Mouse (Mus musculus) hindbrain, embryonic 12.5 days (tissue): ENCODE results near the gene Gm10358. TPM values are rescaled to one million over a fixed set of nuclear protein-coding genes. Genes with fewer than 3 reads are reported as not detected.
"Not testable (repeated sequence)": the region's sequence is repeated elsewhere in the genome, so short reads cannot be mapped to it uniquely, and the experiment has no call there.

Source experiments
- ATAC-seq: fragments of 200-750 bp; cut with Nextera tagmentation; 2 replicates; pipeline ENCODE4 v1.8.0; 2017; ENCODE audit warnings: moderate TSS enrichment; ENCODE audit not compliant: low FRiP score
- H3K27ac ChIP-seq: fragments of 300-500 bp; sonication (generic); 2 replicates; pipeline ENCODE4 v1.5.1; 2016; ENCODE audit warnings: mild to moderate bottlenecking
- H3K27me3 ChIP-seq: fragments of 300-500 bp; sonication (generic); 2 replicates; pipeline ENCODE4 v1.6.1; 2016; ENCODE audit warnings: mild to moderate bottlenecking
- H3K36me3 ChIP-seq: fragments of 300-500 bp; sonication (generic); 2 replicates; pipeline ENCODE4 v1.6.1; 2016; ENCODE audit warnings: mild to moderate bottlenecking
- H3K4me1 ChIP-seq: fragments of 300-500 bp; sonication (generic); 2 replicates; pipeline ENCODE4 v1.6.1; 2016
- H3K4me2 ChIP-seq: fragments of 300-500 bp; sonication (generic); replicated peaks from 2 replicates; pipeline ENCODE4 v1.6.1; 2016; ENCODE audit warnings: mild to moderate bottlenecking
- H3K4me3 ChIP-seq: fragments of 300-500 bp; sonication (generic); 2 replicates; pipeline ENCODE4 v1.5.1; 2016; ENCODE audit warnings: mild to moderate bottlenecking
- H3K9ac ChIP-seq: fragments of 300-500 bp; sonication (generic); 2 replicates; pipeline ENCODE4 v1.6.1; 2016; ENCODE audit warnings: mild to moderate bottlenecking, moderate library complexity
- H3K9me3 ChIP-seq: fragments of 300-500 bp; sonication (generic); replicated peaks from 2 replicates; pipeline ENCODE4 v1.6.1; 2016; ENCODE audit warnings: mild to moderate bottlenecking
- WGBS: fragments of 180-500 bp; shearing (Covaris S2); methylation state at CpG from one replicate; pipeline ENCODE4 v1.1.7; 2016; 5-methylcytosine and 5-hydroxymethylcytosine counted together
- polyA plus RNA-seq: library from polyadenylated mRNA; unstranded; fragments of >200 nt; fragmentation: Nextera tagmentation; extraction: Ambion mirVana; gene quantifications from 2 replicates; pipeline ENCODE4 v1.2.1, GENCODE M21; 2016

Gene Gm10358
- not detected in 2 replicates for polyA plus RNA-seq

DNA sequence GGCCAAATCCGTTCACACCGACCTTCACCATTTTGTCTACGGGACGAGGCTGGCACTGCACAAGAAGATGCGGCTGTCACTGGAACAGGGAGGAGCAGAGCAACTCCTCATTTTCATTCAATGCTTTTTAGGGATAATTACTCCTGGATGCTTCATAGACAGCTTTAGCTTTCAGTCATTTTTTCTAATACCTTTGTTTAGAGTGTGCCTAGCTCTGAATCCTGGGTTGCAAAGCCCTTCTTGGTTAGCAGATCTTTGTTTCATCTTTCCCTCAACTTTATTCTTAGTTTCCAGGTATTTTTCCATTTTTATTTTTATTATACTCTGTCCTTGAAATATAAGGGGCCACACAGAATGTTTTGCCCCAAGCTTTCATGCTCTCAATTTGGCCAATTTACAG, at the start of gene Gm10358:
Gene Gm10358, minus strand, starts transcription at position 101 of the 400 bp plus-strand sequence.
- WGBS: 94% methylated on average over 5 of the region's 5 CpGs

DNA sequence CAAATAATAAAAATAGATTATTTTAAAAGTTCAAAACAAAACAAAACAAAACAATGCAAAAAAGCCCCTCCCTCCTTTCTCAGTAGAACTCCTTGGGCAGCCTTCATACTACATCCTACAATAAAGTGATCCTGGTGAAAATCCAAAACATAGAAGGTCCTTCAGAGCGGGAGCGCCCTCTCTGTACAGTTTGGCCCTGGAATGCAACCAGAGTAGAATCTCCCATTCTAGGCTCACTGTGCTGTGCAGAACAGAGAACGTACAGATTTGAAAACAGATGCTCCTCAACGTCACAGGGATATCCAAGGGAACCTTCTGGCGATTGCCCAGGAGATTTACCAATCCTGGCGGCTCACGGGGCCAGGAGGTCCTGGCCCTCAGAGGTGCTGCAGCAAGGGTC, 42.0 kb upstream of the Gm10358 start, which contains the start of gene Iqcm:
Gene Iqcm, plus strand, starts transcription at position 301 of the 400 bp plus-strand sequence.
- ATAC-seq: no peak
- no peaks in the 10 kb centered on the region for H3K9me3 ChIP-seq
- WGBS: 91% methylated on average over 7 of the region's 7 CpGs
- H3K4me1 ChIP-seq: no peaks in the 10 kb centered on the region
- no peaks in the 10 kb centered on the region for H3K36me3 ChIP-seq
- H3K4me2 ChIP-seq: no peak within 1 kb of the TSS
- H3K9ac ChIP-seq: no peak within 1 kb of the TSS
- no peaks in the 10 kb centered on the region for H3K27me3 ChIP-seq
- no peak within 1 kb of the TSS for H3K4me3 ChIP-seq
- H3K27ac ChIP-seq: no peak within 1 kb of the TSS

More for the DNA sequence above, at the start of gene Gm10358:
- Histone ChIP-seq H3K4me1 (no peaks in the 10 kb centered on the region), H3K9me3 (no peaks in the 10 kb centered on the region), H3K4me2 (no peak within 1 kb of the TSS), H3K27me3 (no peaks in the 10 kb centered on the region), H3K9ac (no peak within 1 kb of the TSS), H3K36me3 (no peaks in the 10 kb centered on the region), H3K4me3 (no peak within 1 kb of the TSS), H3K27ac (no peak within 1 kb of the TSS)
- ATAC-seq: no peak

DNA sequence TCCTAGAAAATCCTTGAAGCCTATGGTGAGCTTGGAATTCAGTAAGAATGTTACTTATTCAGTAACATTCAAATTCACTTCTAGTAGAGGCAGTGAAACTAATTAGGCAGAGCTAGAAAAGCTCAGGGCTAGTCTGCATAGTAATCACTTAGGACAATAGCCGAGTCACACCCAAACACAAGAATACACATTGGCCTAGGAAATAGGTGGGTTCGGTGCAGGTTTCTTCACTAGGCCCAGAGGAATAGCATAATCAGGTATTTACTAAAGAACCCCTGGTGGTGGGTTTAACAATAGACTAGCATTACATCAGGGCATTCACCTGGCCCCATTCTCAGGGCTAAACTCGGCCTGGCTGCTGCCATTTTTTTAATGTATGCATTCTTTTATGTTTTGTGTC, 9.3 kb upstream of the Gm10358 start:
- H3K27me3 ChIP-seq, ATAC-seq, H3K9ac ChIP-seq, H3K27ac ChIP-seq, H3K4me2 ChIP-seq, H3K36me3 ChIP-seq, H3K4me3 ChIP-seq, H3K4me1 ChIP-seq, H3K9me3 ChIP-seq: not testable (repeated sequence)
- WGBS: 86% methylated on average over 3 of the region's 3 CpGs

GRCm38 (mm10) chr8:75384770-75385290, 21.6 kb downstream of the Gm10358 start:
- Histone ChIP-seq H3K27me3 (no peaks in the 10 kb centered on the region), H3K9ac (no peak overlapping the region), H3K4me2 (no peak overlapping the region), H3K27ac (no peak overlapping the region), H3K4me3 (no peak overlapping the region), H3K36me3 (no peaks in the 10 kb centered on the region), H3K9me3 (peaks cover 3% of the 10 kb centered on the region; the same call in 1 of the 2 replicates), H3K4me1 (no peaks in the 10 kb centered on the region)
- ATAC-seq: no peak
- 94% methylated on average over 4 of the region's 4 CpGs for WGBS

GRCm38 (mm10) chr8:75375530-75376123, 30.8 kb downstream of the Gm10358 start:
- WGBS: 43% methylated on average over 1 of the region's 1 CpGs
- no peak for ATAC-seq
- no peaks in the 10 kb centered on the region for H3K4me1 ChIP-seq

DNA sequence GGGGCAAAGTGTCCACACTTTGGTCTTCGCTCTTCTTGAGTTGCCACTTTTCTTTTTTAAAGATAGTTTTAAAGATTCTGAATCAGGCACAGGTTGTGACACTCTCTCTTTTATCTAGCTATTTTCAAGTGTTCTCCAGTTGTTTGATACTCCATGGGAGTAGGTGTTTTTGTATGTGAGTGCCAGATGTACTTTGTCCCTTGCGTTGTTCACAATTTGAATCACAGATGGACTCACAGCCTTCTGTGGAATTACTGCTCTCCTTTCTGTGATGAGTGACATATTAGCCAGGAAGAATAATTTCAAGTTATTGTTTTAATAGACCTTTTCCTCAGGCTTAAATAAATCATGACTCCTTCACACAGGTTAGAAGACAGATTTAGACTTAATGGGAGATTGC, 34.4 kb downstream of the Gm10358 start:
- WGBS: 94% methylated on average over 2 of the region's 2 CpGs
- no peak overlapping the region for H3K4me2 ChIP-seq
- no peak overlapping the region for H3K27ac ChIP-seq
- no peak overlapping the region for H3K9ac ChIP-seq
- H3K4me3 ChIP-seq: no peak overlapping the region
- H3K27me3 ChIP-seq: no peaks in the 10 kb centered on the region
- H3K4me1 ChIP-seq: no peaks in the 10 kb centered on the region
- no peaks in the 10 kb centered on the region for H3K36me3 ChIP-seq
- H3K9me3 ChIP-seq: no peaks in the 10 kb centered on the region
- ATAC-seq: no peak

More at GRCm38 (mm10) chr8:75375530-75376123, 30.8 kb downstream of the Gm10358 start:
- no peak overlapping the region for H3K4me2 ChIP-seq
- H3K9ac ChIP-seq: no peak overlapping the region
- no peaks in the 10 kb centered on the region for H3K9me3 ChIP-seq
- no peak overlapping the region for H3K27ac ChIP-seq
- no peaks in the 10 kb centered on the region for H3K27me3 ChIP-seq
- H3K36me3 ChIP-seq: no peaks in the 10 kb centered on the region
- H3K4me3 ChIP-seq: no peak overlapping the region

Other genes starting within 250 kb of the Gm10358 start
- gene Rasd2, start 192.6 kb downstream of the Gm10358 start, polyA plus RNA-seq: 0.79 and 0.96 TPM in 2 replicates
- gene Iqcm, start 42.1 kb upstream of the Gm10358 start, polyA plus RNA-seq: 0.10 TPM in 1 of 2 replicates, not detected in the other